Mouse (Mus musculus) C2C12 (cell line): Measurements from ENCODE around the gene Ell.

Source experiments
- CEBPB ChIP-seq: IDR thresholded peaks from one replicate; pipeline ENCODE4 v1.6.1; 2011; ENCODE audit warnings: low read depth, mild to moderate bottlenecking, control low read depth, moderate library complexity
- CTCF ChIP-seq: IDR thresholded peaks from one replicate; pipeline ENCODE4 v1.5.1; 2011; ENCODE audit not compliant: control insufficient read depth, insufficient read depth, insufficient read length
- FOSL1 ChIP-seq: IDR thresholded peaks from one replicate; pipeline ENCODE4 v1.8.0; 2011; ENCODE audit warnings: mild to moderate bottlenecking, low read length; ENCODE audit not compliant: poor library complexity, insufficient read depth, severe bottlenecking
- MAX ChIP-seq: IDR thresholded peaks from one replicate; pipeline ENCODE4 v1.6.1; 2011; ENCODE audit warnings: mild to moderate bottlenecking, control low read depth
- MYOG ChIP-seq: IDR thresholded peaks from one replicate; pipeline ENCODE4 v1.6.1; 2011; ENCODE audit not compliant: control insufficient read depth, insufficient read length; ENCODE audit errors: extremely low read depth
- USF1 ChIP-seq: IDR thresholded peaks from one replicate; pipeline ENCODE4 v1.6.1; 2011; ENCODE audit warnings: low read depth, mild to moderate bottlenecking, control low read depth, moderate library complexity

DNA sequence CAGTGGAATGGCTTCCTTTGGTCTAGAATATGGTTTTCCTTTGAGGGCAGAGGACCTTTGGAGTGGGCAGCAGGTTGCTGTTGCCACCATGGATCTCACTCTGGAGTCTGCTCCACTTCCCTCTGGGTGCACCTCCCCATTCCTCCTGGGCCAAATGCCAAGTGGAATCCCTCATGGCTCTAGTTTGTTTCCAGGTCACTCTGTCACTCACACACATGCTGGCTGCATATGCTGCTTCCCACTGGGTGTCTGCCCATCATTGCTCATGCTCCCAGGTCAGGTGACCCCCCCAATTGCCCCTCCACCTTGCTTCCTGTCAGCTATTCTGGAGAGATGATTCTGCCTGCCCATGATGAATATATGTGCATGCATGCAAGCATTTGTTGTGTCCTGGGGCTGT lies 14.5 kb downstream of the Ell start:
- TF ChIP-seq USF1 = no peak
- no peak for TF ChIP-seq CTCF
- TF ChIP-seq MYOG = no peak
- no peak for TF ChIP-seq FOSL1
- TF ChIP-seq CEBPB = no peak
- no peak for TF ChIP-seq MAX
